Mouse (Mus musculus) thymus, adult 2 months (tissue): ENCODE data around the gene Trem1.

Experiments
- CTCF ChIP-seq: fragments of 200-500 bp; IDR thresholded peaks from 2 replicates; pipeline ENCODE4 v1.5.1; 2012; ENCODE audit warnings: mild to moderate bottlenecking, control low read depth, low read length, moderate library complexity, borderline replicate concordance; ENCODE audit not compliant: control insufficient read depth, poor library complexity, insufficient read depth; ENCODE audit errors: extremely low read depth
- POLR2A ChIP-seq: fragments of 200-500 bp; IDR thresholded peaks from 2 replicates; pipeline ENCODE4 v1.6.1; 2012; ENCODE audit warnings: mild to moderate bottlenecking, low read length, control low read depth, moderate library complexity; ENCODE audit not compliant: control insufficient read depth, poor library complexity, insufficient read depth; ENCODE audit errors: extremely low read depth

GRCm38 (mm10) chr17:48269833-48270232, 37.3 kb downstream of the Trem1 start:
- no peak for TF ChIP-seq CTCF
- no peak for TF ChIP-seq POLR2A
